Mouse (Mus musculus) cerebellum, adult 2 months (tissue): ENCODE measurements around the gene Hdx. TPM values are rescaled to one million over a fixed set of nuclear protein-coding genes. Genes with fewer than 3 reads are reported as not detected.

Experiments
- DNase-seq, 2 experiments: peaks; one replicate each; pipeline ENCODE4 v3.0.0; 2021
- H3K27ac ChIP-seq: fragments of 200-500 bp; 2 replicates; pipeline ENCODE4 v1.5.1; 2012; ENCODE audit warnings: low read length, control low read depth, inconsistent platforms; ENCODE audit not compliant: insufficient read depth
- H3K27me3 ChIP-seq: fragments of 200-500 bp; 2 replicates; pipeline ENCODE4 v1.6.1; 2012; ENCODE audit warnings: inconsistent platforms, mild to moderate bottlenecking, low read length, moderate library complexity; ENCODE audit not compliant: control insufficient read depth, insufficient read depth
- H3K4me1 ChIP-seq: fragments of 200-500 bp; 2 replicates; pipeline ENCODE4 v1.6.1; 2011; ENCODE audit warnings: low read length; ENCODE audit not compliant: control insufficient read depth, insufficient read depth
- H3K4me3 ChIP-seq: fragments of 200-500 bp; replicated peaks from 2 replicates; pipeline ENCODE3; 2011; ENCODE audit warnings: mild to moderate bottlenecking, low read depth, low read length, control low read depth; ENCODE audit not compliant: insufficient read depth
- CTCF ChIP-seq: fragments of 200-500 bp; IDR thresholded peaks from 2 replicates; pipeline ENCODE4 v1.5.1; 2011; ENCODE audit warnings: low read depth, mild to moderate bottlenecking, control low read depth, low read length, moderate library complexity, borderline replicate concordance; ENCODE audit not compliant: insufficient read depth
- POLR2A ChIP-seq: fragments of 200-500 bp; IDR thresholded peaks from 2 replicates; pipeline ENCODE4 v1.6.1; 2011; ENCODE audit warnings: low read length, control low read depth, borderline replicate concordance; ENCODE audit not compliant: insufficient read depth
- WGBS: fragments of 180-500 bp; shearing (Covaris S2); methylation state at CpG from one replicate; pipeline ENCODE4 v1.1.7; 2018; 5-methylcytosine and 5-hydroxymethylcytosine counted together
- polyA plus RNA-seq: library from polyadenylated mRNA; depleted of rRNA; stranded (reverse); fragments of >200 nt; gene quantifications from 2 replicates; pipeline ENCODE4 v1.2.3, GENCODE M21; 2012; rRNA removed

The Hdx gene
- polyA plus RNA-seq, 1 experiment = 4.2 TPM

- H3K4me1 ChIP-seq = no peaks in the 10 kb centered on the region
- H3K27ac ChIP-seq = no peak overlapping the region
- H3K27me3 ChIP-seq = no peaks in the 10 kb centered on the region
- H3K4me3 ChIP-seq = no peak overlapping the region
- no peak for DNase-seq
- no peak for TF ChIP-seq POLR2A
- no peak for TF ChIP-seq CTCF
- 87% methylated on average over 2 of the region's 2 CpGs for WGBS
Observed at GRCm38 (mm10) chrX:111577044-111577443, 119.8 kb downstream of the Hdx start.

- no peaks in the 10 kb centered on the region for H3K27me3 ChIP-seq
- TF ChIP-seq CTCF (no peak), POLR2A (no peak)
- H3K4me1 ChIP-seq = no peaks in the 10 kb centered on the region
- no peak within 1 kb of the TSS for H3K27ac ChIP-seq
- DNase-seq = no peak
- 80% methylated on average over 10 of the region's 10 CpGs for WGBS
- no peak within 1 kb of the TSS for H3K4me3 ChIP-seq
Observed at GRCm38 (mm10) chrX:111537859-111538258, 159.0 kb downstream of the Hdx start, which contains the start of gene Rps6ka6. TSS of gene Rps6ka6 (minus strand) at chrX:111537959.

Other genes starting within 250 kb of the Hdx start
- gene Rps6ka6, start 159.1 kb downstream of the Hdx start, polyA plus RNA-seq = 2.6 and 2.7 TPM in 2 replicates
- gene Gm45194, start 194.3 kb upstream of the Hdx start, polyA plus RNA-seq = 0.08 TPM in 1 of 2 replicates, not detected in the other